Mouse (Mus musculus) 416B (cell line): ENCODE results near the gene Gm13128.
"Not testable (repeated sequence)": the region's sequence is repeated elsewhere in the genome, so short reads cannot be mapped to it uniquely, and the experiment has no call there.

Experiments
- DNase-seq: peaks from one replicate; pipeline ENCODE4 v3.0.0; 2011; ENCODE audit warnings: low read depth

Gene Gm13128

GRCm38 (mm10) chr4:144329949-144330348, at the start of gene Gm13128:
TSS of gene Gm13128 (plus strand) at chr4:144330249.
- not testable (repeated sequence) for DNase-seq

DNA sequence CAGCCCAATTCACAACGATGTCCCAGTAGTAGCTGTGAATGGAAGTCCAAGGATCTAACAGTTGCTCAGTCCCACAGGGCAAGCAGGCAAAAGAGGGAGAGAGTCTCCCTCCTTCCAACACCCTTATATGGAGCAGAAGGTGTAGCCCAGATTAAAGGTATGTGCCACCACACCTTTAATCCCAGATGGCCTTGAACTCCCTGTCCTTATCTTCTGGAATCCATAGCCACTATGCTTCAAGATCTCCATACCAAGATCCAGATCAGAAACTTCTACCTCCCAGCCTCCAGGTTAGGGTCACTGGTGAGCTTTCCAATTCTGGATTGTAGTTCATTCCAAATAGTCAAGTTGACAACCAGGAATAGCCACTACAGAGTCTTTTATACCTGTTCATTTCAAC, 49.7 kb upstream of the Gm13128 start, which contains the start of gene Pramel5:
TSS of gene Pramel5 (minus strand) at position 101 of the 400 bp plus-strand sequence.
- not testable (repeated sequence) for DNase-seq

DNA sequence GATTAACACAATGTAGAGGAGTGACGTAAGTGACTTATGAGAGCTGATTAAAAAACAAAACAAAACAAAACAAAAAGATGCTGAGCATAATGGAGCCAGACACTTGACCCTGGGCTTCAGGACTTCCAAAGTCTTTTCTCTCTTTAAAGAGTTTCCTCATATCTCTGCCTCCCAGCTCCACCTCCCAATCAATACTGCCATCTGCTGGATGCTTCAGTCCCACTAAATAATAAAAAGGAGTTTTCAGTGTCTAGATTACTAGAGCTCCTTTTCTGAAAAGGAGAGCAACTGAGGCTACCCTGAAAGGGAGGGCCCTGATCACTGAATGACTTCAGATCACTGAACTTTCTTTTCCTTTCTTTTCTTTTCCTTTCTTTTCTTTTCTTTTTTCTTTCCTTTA, 30.6 kb upstream of the Gm13128 start:
- not testable (repeated sequence) for DNase-seq

GRCm38 (mm10) chr4:144312666-144313460, 17.2 kb upstream of the Gm13128 start:
- DNase-seq: not testable (repeated sequence)

- DNase-seq: not testable (repeated sequence)
Observed at GRCm38 (mm10) chr4:144335856-144336255, 5.8 kb downstream of the Gm13128 start.

GRCm38 (mm10) chr4:144357642-144358041, 27.6 kb downstream of the Gm13128 start, which contains the start of gene Gm13119:
TSS of gene Gm13119 (plus strand) at chr4:144357942.
- DNase-seq: not testable (repeated sequence)

DNA sequence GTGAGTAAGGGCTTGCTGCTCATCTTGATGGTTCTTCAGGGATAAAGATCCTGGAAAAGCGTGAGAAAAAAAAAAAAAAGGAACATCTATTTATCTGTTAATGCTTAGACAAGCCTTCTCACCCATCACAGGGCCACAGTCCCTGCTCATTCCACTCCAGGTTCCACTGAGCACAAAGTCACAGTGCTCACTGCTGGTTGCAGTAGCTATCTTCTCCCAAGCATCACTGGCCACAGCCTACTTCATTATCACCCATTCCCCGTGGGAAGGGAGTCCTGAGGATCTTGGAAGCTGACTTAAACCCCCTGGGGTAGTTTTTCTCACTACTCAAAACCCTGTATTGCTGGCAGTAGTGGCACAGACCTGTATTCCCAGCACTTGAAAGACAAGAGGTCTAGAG, 47.9 kb downstream of the Gm13128 start, which contains the start of gene Pramef20:
TSS of gene Pramef20 (minus strand) at position 23 of the 400 bp plus-strand sequence.
- no peak for DNase-seq
